Mouse (Mus musculus): ENCODE measurements around the gene Pax7. TPM values are rescaled to one million over a fixed set of nuclear protein-coding genes. Genes with fewer than 3 reads are reported as not detected.

Gene Pax7
- polyA plus RNA-seq, 1 experiment: not detected

- no peak for DNase-seq (ENCODE audit: low spot score)
These were observed 82.4 kb downstream of the Pax7 start for GRCm38 (mm10) chr4:139750926-139751325.

GRCm38 (mm10) chr4:139747190-139747936, 86.0 kb downstream of the Pax7 start:
- no peak for DNase-seq (ENCODE audit: low spot score)

- DNase-seq (ENCODE audit: low spot score): no peak
These were observed 87.2 kb downstream of the Pax7 start for GRCm38 (mm10) chr4:139746177-139746576.

GRCm38 (mm10) chr4:139744765-139745395, 88.4 kb downstream of the Pax7 start:
- DNase-seq (ENCODE audit: low spot score): no peak

GRCm38 (mm10) chr4:139743626-139744025, 89.7 kb downstream of the Pax7 start:
- DNase-seq (ENCODE audit: low spot score): no peak

- no peak for DNase-seq (ENCODE audit: low spot score)
These were observed 96.3 kb downstream of the Pax7 start for GRCm38 (mm10) chr4:139737035-139737434.

GRCm38 (mm10) chr4:139727101-139727500, 106.2 kb downstream of the Pax7 start:
- DNase-seq (ENCODE audit: low spot score): no peak

GRCm38 (mm10) chr4:139725421-139725820, 107.9 kb downstream of the Pax7 start:
- DNase-seq (ENCODE audit: low spot score): no peak

- DNase-seq (ENCODE audit: low spot score): no peak
These were observed 109.0 kb downstream of the Pax7 start for GRCm38 (mm10) chr4:139724296-139724695.

GRCm38 (mm10) chr4:139718978-139719377, 114.3 kb downstream of the Pax7 start:
- DNase-seq (ENCODE audit: low spot score): no peak

GRCm38 (mm10) chr4:139716477-139717169, 116.7 kb downstream of the Pax7 start:
- DNase-seq (ENCODE audit: low spot score): no peak

GRCm38 (mm10) chr4:139715241-139715932, 117.9 kb downstream of the Pax7 start:
- DNase-seq (ENCODE audit: low spot score): no peak

- no peak for DNase-seq (ENCODE audit: low spot score)
These were observed 122.6 kb downstream of the Pax7 start for GRCm38 (mm10) chr4:139710467-139711334.

GRCm38 (mm10) chr4:139705986-139706385, 127.3 kb downstream of the Pax7 start:
- no peak for DNase-seq (ENCODE audit: low spot score)

GRCm38 (mm10) chr4:139703468-139703867, 129.9 kb downstream of the Pax7 start:
- DNase-seq (ENCODE audit: low spot score): no peak

GRCm38 (mm10) chr4:139702914-139703313, 130.4 kb downstream of the Pax7 start:
- DNase-seq (ENCODE audit: low spot score): no peak

GRCm38 (mm10) chr4:139698602-139699001, 134.7 kb downstream of the Pax7 start:
- DNase-seq (ENCODE audit: low spot score): no peak

GRCm38 (mm10) chr4:139697755-139698154, 135.6 kb downstream of the Pax7 start:
- no peak for DNase-seq (ENCODE audit: low spot score)

GRCm38 (mm10) chr4:139693315-139693714, 140.0 kb downstream of the Pax7 start:
- DNase-seq (ENCODE audit: low spot score): no peak

- no peak for DNase-seq (ENCODE audit: low spot score)
These were observed 143.6 kb downstream of the Pax7 start for GRCm38 (mm10) chr4:139689627-139690269.

- DNase-seq (ENCODE audit: low spot score): no peak
These were observed 145.3 kb downstream of the Pax7 start for GRCm38 (mm10) chr4:139688058-139688457.

Measured in urinary bladder, adult 2 months (tissue).